Mouse (Mus musculus): ENCODE results near the gene Gm5771. TPM values are rescaled to one million over a fixed set of nuclear protein-coding genes. Genes with fewer than 3 reads are reported as not detected.
"Not testable (repeated sequence)": the region's sequence is repeated elsewhere in the genome, so short reads cannot be mapped to it uniquely, and the experiment has no call there.

Gene Gm5771
- total RNA-seq (2021), result not detected
- long read RNA-seq, experiment 1, result 0 reads
- long read RNA-seq, experiment 2, result 0 reads

DNA sequence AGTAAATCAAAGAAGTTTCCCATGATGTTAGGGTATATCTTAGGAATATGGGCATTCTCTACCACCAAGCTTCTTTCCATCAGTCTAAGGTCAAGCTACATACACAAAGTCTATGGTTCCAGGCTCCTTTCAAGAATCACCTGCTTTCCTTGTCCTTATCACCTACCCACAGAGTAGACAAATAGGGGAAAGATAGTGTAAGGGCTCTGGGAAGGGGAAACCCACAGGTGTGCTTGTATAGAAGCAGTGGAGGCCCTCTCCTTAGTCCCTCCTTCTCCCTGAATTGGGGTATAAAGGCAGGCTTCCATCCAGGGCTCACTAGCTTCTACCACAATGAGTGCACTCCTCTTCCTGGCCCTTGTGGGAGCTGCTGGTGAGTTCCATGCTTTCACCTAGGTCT lies at the start of gene Gm5771:
TSS of gene Gm5771 (plus strand) at position 301 of the 400 bp plus-strand sequence.
- not testable (repeated sequence) for DNase-seq

DNA sequence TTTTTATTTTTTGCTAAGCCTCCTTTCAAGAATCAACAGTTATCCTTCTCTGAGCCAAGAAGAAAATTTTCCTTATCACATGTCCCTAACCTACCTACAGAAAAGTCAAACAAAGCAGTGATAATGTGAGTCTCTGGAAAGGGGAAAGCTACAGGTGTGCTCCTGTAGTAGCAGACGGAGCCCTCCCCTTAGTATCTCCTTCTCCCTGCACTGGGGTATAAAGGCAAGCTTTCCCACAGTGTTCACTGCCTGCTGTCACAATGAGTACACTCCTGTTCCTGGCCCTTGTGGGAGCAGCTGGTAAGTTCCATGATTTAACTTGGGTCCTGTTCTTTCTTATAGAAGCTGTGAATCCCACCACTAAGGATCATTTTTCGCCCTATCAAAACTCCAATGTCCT lies 38.2 kb upstream of the Gm5771 start, which contains the start of gene Try10:
TSS of gene Try10 (plus strand) at position 174 of the 400 bp plus-strand sequence.
- DNase-seq, result no peak

DNA sequence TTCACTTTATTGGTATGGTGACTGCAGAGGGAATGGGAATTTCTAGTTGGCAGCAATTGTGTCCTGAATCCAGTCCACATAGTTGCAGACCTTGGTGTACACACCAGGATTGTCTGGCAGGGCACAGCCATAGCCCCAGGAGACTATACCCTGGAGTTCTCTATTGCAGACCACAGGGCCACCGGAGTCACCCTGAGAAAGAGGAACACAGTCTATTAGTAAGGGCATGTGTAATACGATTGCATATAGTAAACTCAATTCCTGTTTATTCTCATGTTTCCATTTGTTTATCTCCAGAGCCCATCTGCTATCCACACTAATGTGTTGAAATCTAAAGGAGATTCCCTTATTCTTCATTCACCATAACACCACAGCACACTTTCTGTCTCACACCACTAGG lies 18.4 kb upstream of the Gm5771 start:
- DNase-seq, result not testable (repeated sequence)

DNA sequence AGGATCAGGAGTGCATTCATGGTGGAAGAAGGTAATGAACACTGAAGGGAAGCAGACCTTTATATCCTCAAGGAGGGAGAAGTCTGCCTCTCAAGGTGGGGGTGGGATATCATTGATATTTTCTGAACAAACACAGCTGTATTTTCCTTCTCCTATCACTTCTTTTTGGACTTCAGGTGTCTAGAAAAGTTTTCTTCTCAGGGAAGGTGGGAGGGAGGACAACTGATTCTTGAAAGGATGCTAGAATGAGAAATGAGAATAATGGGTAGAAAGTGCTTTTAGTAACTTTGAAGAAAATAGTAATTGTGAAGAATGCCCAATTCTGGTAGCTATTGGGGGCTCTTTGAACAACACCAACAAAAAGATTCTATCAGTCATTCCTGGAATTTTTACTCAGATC lies 14.6 kb upstream of the Gm5771 start, which contains the start of gene Prss3:
TSS of gene Prss3 (minus strand) at position 101 of the 400 bp plus-strand sequence.
- DNase-seq, result not testable (repeated sequence)

DNA sequence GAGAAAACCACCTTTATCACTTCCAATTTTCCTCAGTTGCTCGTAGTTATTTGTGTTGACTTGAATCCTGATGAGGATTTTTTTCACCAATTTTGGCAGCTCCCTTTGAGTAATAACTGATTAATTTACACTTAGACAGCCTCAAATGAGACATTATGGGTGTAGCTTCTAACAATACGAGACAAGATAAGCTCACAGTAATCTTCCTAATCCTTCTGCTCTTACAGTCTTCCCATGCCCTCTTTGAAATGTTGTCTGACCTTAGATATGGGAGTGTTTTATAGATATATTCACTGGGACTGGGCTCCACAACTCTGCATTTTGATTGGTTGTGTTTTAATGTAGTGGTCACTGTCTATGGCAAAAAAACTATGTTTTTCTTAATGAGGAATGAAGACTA lies 5.4 kb upstream of the Gm5771 start:
- no peak for DNase-seq

DNA sequence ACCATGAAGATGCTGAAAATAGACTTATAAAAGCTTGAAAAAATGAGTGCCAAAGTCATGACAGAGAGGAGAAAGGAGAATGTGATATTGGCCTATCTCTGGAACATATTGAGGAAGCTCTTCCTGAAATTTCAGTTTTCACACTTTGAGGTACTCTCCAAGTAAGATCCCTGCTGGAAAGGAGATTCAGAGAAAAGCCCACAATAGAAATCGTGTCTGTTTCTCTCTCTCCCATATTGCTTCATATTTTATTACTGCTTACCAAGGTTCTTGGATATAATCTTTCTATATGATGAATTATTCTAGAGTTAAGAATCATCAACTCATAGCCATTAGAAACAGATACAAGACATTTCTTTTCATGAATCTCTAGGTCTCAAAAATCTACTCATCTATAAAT lies 516 bp upstream of the Gm5771 start:
- DNase-seq, result not testable (repeated sequence)

DNA sequence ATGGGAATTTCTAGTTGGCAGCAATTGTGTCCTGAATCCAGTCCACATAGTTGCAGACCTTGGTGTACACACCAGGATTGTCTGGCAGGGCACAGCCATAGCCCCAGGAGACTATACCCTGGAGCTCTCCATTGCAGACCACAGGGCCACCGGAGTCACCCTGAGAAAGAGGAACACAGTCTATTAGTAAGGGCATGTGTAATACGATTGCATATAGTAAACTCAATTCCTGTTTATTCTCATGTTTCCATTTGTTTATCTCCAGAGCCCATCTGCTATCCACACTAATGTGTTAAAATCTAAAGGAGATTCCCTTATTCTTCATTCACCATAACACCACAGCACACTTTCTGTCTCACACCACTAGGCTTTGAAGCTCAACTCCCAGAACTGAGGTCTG lies 50.1 kb downstream of the Gm5771 start:
- not testable (repeated sequence) for DNase-seq

DNA sequence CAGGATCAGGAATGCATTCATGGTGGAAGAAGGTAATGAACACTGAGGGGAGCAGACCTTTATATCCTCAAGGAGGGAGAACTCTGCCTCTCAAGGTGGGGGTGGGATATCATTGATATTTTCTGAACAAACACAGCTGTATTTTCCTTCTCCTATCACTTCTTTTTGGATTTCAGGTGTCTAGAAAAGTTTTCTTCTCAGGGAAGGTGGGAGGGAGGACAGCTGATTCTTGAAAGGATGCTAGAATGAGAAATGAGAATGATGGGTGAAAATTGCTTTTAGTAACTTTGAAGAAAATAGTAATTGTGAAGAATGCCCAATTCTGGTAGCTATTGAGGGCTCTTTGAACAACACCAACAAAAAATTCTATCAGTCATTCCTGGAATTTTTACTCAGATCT lies 53.9 kb downstream of the Gm5771 start, which contains the start of gene Gm10334:
TSS of gene Gm10334 (minus strand) at position 101 of the 400 bp plus-strand sequence.
- not testable (repeated sequence) for DNase-seq

Other genes starting within 250 kb of the Gm5771 start
- not detected for gene Try4, start 90.1 kb upstream of the Gm5771 start, total RNA-seq (2021)
- gene Try5, start 75.5 kb upstream of the Gm5771 start, total RNA-seq (2021), result not detected
- not detected for gene Try10, start 38.3 kb upstream of the Gm5771 start, total RNA-seq (2021)
- gene Prss3, start 14.7 kb upstream of the Gm5771 start, total RNA-seq (2021), result not detected
- not detected for gene Gm10334, start 53.8 kb downstream of the Gm5771 start, total RNA-seq (2021)
- not detected for gene Prss1, start 66.6 kb downstream of the Gm5771 start, total RNA-seq (2021)
- gene Prss2, start 129.4 kb downstream of the Gm5771 start, total RNA-seq (2021), result not detected
- 10 to 100 TPM in 1 of 2 experiments, 1 to 10 TPM in 1; 4.4 to 19.0 TPM for gene Ephb6, start 213.1 kb downstream of the Gm5771 start, total RNA-seq (2021)
- gene Trpv6, start 244.0 kb downstream of the Gm5771 start, total RNA-seq (2021), result not detected

All from adrenal gland, postnatal 36 days (tissue).